Mouse (Mus musculus): ENCODE results near the gene Afg3l1. TPM values are rescaled to one million over a fixed set of nuclear protein-coding genes. Genes with fewer than 3 reads are reported as not detected.
"Not testable (repeated sequence)": the region's sequence is repeated elsewhere in the genome, so short reads cannot be mapped to it uniquely, and the experiment has no call there.

Gene Afg3l1
- 10 to 100 TPM; 23.6 to 37.6 TPM for total RNA-seq (2021)
- long read RNA-seq, experiment 1, full-length matches to known transcripts = 24 of 31 reads
- long read RNA-seq, experiment 1, partial matches to known transcripts = 2 of 31 reads
- long read RNA-seq, experiment 1, other reads (novel, unspliced or antisense) = 5 of 31 reads
- long read RNA-seq, experiment 2, full-length matches to known transcripts = 30 of 33 reads
- long read RNA-seq, experiment 2, partial matches to known transcripts = 0 of 33 reads
- long read RNA-seq, experiment 2, other reads (novel, unspliced or antisense) = 3 of 33 reads

DNA sequence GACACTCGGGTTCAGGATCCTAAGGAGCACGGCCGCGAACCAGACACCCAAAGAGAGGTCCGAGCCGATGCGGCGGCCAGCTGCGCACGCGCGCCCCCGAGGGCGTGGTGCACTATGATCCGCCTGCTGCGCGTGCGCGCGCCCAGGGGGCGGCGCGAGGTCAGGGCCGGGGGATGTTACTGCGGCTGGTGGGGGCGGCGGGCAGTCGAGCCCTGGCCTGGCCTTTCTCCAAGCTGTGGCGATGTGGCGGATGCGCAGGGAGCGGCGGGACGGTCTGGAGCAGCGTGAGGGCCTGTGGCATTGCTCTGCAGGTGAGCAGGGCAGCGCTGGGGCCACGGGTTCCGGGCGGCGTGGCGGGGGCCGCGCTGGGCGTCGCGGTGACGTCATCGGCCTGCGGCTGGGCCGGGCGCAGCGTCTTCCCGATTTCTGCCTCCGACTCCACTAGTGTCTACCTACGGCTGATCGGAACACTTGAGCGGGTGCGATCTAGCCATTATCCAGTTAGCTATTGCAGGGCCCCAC lies at the start of gene Afg3l1:
Gene Afg3l1 (plus strand): TSS at position 167 of the 522 bp plus-strand sequence.
- 0 out of 2 replicates have a peak, but pooled peaks have one; percentile 2 for TF ChIP-seq CTCF (conservative IDR thresholded peaks at IDR 0.05)
- H3K27ac ChIP-seq = peak within 1 kb of the TSS; percentile 99
- DNase-seq (ENCODE audit: low spot score in 2 of 2) = peak; percentile 86 to 89
- H3K4me3 ChIP-seq = peak within 1 kb of the TSS; percentile 97

GRCm38 (mm10) chr8:123428343-123428893 lies 49.3 kb upstream of the Afg3l1 start:
- H3K27ac ChIP-seq = no peak overlapping the region
- DNase-seq (ENCODE audit: low spot score in 2 of 2) = no peak
- TF ChIP-seq CTCF (conservative IDR thresholded peaks at IDR 0.05) = no peak
- no peak overlapping the region for H3K4me3 ChIP-seq

DNA sequence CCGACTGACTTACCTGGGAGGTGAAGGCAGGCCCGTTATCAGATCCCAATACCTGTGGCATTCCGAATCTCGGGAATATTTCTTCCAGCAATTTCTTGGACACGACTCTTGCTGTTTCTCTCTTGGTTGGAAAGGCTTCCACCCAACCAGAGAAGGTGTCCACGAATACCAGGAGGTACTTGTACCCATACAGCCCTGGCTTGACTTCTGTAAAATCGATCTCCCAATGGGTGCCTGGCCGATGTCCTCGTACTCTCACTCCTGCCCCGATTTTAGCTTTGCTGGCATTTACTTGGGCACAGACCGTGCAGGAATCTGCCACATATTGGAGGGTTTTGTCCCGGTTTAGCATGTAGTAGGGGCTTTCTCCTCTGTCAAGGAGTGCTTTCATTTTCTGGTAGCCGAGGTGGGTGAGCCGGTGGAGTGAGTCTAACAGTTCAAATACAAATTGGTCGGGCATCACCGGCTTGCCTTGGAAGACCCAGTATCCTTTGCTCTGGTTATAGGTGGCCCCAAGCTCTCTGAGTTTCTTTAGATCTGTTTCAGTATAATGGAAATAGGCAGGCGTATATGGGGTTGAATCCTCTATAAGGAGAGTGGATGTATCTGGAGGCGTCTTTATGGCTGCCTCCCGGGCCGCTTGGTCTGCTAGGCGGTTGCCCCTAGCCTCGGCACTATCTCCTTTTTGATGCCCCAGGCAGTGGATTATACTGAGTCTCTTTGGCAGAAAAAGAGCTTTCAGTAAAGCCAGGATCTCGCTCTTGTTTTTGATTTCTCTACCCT lies 48.6 kb upstream of the Afg3l1 start:
- no peak for TF ChIP-seq CTCF (conservative IDR thresholded peaks at IDR 0.05)
- DNase-seq (ENCODE audit: low spot score in 2 of 2) = no peak
- Histone ChIP-seq H3K4me3 (no peak overlapping the region), H3K27ac (no peak overlapping the region)

- H3K27ac ChIP-seq; DNase-seq (ENCODE audit: low spot score in 2 of 2); H3K4me3 ChIP-seq: not testable (repeated sequence)
Observed at GRCm38 (mm10) chr8:123429722-123430013, 48.0 kb upstream of the Afg3l1 start.

- DNase-seq (ENCODE audit: low spot score in 2 of 2); H3K4me3 ChIP-seq; H3K27ac ChIP-seq: not testable (repeated sequence)
Observed at GRCm38 (mm10) chr8:123430936-123431335, 46.8 kb upstream of the Afg3l1 start.

GRCm38 (mm10) chr8:123431616-123432365 lies 45.9 kb upstream of the Afg3l1 start:
- H3K27ac ChIP-seq = no peak overlapping the region

GRCm38 (mm10) chr8:123432381-123432780 lies 45.3 kb upstream of the Afg3l1 start:
- Histone ChIP-seq H3K4me3 (no peak overlapping the region), H3K27ac (no peak overlapping the region)
- no peak for DNase-seq (ENCODE audit: low spot score in 2 of 2)
- no peak for TF ChIP-seq CTCF (conservative IDR thresholded peaks at IDR 0.05)

More at GRCm38 (mm10) chr8:123431616-123432365, 45.9 kb upstream of the Afg3l1 start:
- no peak overlapping the region for H3K4me3 ChIP-seq
- no peak for TF ChIP-seq CTCF (conservative IDR thresholded peaks at IDR 0.05)
- DNase-seq (ENCODE audit: low spot score in 2 of 2) = no peak

- H3K27ac ChIP-seq; DNase-seq (ENCODE audit: low spot score in 2 of 2): not testable (repeated sequence)
Observed at GRCm38 (mm10) chr8:123433241-123433974, 44.3 kb upstream of the Afg3l1 start.

DNA sequence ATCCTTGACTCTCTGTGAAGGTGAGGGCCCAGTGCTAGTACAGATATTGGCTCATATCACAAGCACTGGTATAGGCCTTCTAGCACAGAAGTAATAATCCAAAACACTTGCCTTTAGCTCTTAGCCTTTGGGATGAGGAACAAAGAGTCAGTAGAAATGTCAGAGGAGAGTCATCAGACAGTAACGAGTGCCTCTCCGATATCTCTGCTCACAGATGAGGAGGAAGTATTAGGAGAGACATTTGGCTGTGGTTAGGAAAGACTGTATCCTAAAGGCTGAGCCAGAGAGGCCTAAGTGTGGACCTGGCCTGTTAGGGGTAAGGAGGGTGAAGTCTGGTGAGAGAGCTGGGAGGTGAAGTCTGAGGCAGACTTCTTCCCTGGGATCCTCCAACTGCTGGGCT lies 35.9 kb upstream of the Afg3l1 start:
- TF ChIP-seq CTCF (conservative IDR thresholded peaks at IDR 0.05) = no peak
- no peak for DNase-seq (ENCODE audit: low spot score in 2 of 2)
- H3K4me3 ChIP-seq = no peak overlapping the region
- no peak overlapping the region for H3K27ac ChIP-seq

More at GRCm38 (mm10) chr8:123433241-123433974, 44.3 kb upstream of the Afg3l1 start:
- H3K4me3 ChIP-seq = not testable (repeated sequence)

- H3K27ac ChIP-seq = peak overlapping the region; percentile 93
- no peak for TF ChIP-seq CTCF (conservative IDR thresholded peaks at IDR 0.05)
- peak overlapping the region; percentile 77 for H3K4me3 ChIP-seq
- no peak for DNase-seq (ENCODE audit: low spot score in 2 of 2)
Observed at GRCm38 (mm10) chr8:123442351-123442750, 35.4 kb upstream of the Afg3l1 start.

GRCm38 (mm10) chr8:123442871-123443575 lies 34.7 kb upstream of the Afg3l1 start:
- peak; percentile 82 for TF ChIP-seq CTCF (conservative IDR thresholded peaks at IDR 0.05)
- peak overlapping the region; percentile 77 for H3K4me3 ChIP-seq
- DNase-seq (ENCODE audit: low spot score in 2 of 2) = peak; percentile 87 to 94
- peak overlapping the region; percentile 93 for H3K27ac ChIP-seq

- peak overlapping the region; percentile 93 for H3K27ac ChIP-seq
- TF ChIP-seq CTCF (conservative IDR thresholded peaks at IDR 0.05) = no peak
- DNase-seq (ENCODE audit: low spot score in 2 of 2) = no peak
- peak overlapping the region; percentile 77 for H3K4me3 ChIP-seq
Observed at GRCm38 (mm10) chr8:123443576-123443921, 34.2 kb upstream of the Afg3l1 start.
